Mouse (Mus musculus) thymus, adult 2 months (tissue): Measurements from ENCODE around the gene Sp1.

Experiments used
- CTCF ChIP-seq: fragments of 200-500 bp; IDR thresholded peaks from 2 replicates; pipeline ENCODE4 v1.5.1; 2012; ENCODE audit warnings: mild to moderate bottlenecking, control low read depth, low read length, moderate library complexity, borderline replicate concordance; ENCODE audit not compliant: control insufficient read depth, poor library complexity, insufficient read depth; ENCODE audit errors: extremely low read depth
- POLR2A ChIP-seq: fragments of 200-500 bp; IDR thresholded peaks from 2 replicates; pipeline ENCODE4 v1.6.1; 2012; ENCODE audit warnings: mild to moderate bottlenecking, low read length, control low read depth, moderate library complexity; ENCODE audit not compliant: control insufficient read depth, poor library complexity, insufficient read depth; ENCODE audit errors: extremely low read depth

DNA sequence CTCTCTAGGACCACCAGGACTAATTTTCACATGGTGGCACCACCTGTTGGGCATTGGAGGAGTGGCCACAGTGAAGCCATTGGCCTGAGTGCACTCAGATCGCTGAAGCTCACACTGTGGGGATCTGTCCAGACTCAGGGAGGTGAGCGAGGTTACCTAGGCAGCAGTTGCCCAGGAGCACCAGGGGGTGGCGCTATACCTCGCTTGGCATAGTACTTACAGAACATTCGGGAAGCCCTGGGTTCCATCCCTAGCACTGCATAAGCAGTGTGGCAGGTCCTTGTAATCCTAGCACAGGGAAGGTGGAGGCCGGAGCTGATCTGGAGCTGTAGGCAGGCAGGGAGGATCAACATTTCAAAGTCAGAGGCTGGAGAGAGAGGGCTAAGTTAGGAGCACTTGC, 50.0 kb downstream of the Sp1 start:
- TF ChIP-seq POLR2A (no peak), CTCF (peak; percentile 71)
